Mouse (Mus musculus) gastrocnemius, postnatal 10 days (tissue): Measurements from ENCODE around the gene Phyh. TPM values are rescaled to one million over a fixed set of nuclear protein-coding genes. Genes with fewer than 3 reads are reported as not detected.

ENCODE experiments used
- total RNA-seq, 2 experiments: library from RNA; stranded (reverse); gene quantifications; 2 replicates each; pipeline ENCODE4 v1.2.3; 2021

Gene Phyh
- total RNA-seq, 2 experiments from 2014 or later: 71.6 to 83.9 TPM

Other genes starting within 250 kb of the Phyh start
- 1 to 10 TPM; 2.4 to 2.5 TPM for gene Bend7, start 201.2 kb upstream of the Phyh start, total RNA-seq
- 10 to 100 TPM; 24.0 to 29.2 TPM for gene Sephs1, start 37.5 kb upstream of the Phyh start, total RNA-seq
- gene Ucma, start 57.1 kb downstream of the Phyh start, total RNA-seq: under 1 TPM in 1 of 2 experiments, not detected in 1; 0.75 TPM
- 1 to 10 TPM; 2.3 to 4.7 TPM for gene Mcm10, start 93.8 kb downstream of the Phyh start, total RNA-seq
- 10 to 100 TPM; 23.5 to 26.4 TPM for gene Optn, start 145.0 kb downstream of the Phyh start, total RNA-seq
- 1 to 10 TPM; 6.7 to 8.6 TPM for gene Ccdc3, start 218.8 kb downstream of the Phyh start, total RNA-seq